Mouse (Mus musculus) A20 (cell line): ENCODE measurements around the gene Nkg7.
"Not testable (repeated sequence)": the region's sequence is repeated elsewhere in the genome, so short reads cannot be mapped to it uniquely, and the experiment has no call there.

Experiments
- DNase-seq: peaks from one replicate; pipeline ENCODE4 v3.0.0-alpha.2; 2011; ENCODE audit warnings: low read depth, low spot score

The Nkg7 gene

DNA sequence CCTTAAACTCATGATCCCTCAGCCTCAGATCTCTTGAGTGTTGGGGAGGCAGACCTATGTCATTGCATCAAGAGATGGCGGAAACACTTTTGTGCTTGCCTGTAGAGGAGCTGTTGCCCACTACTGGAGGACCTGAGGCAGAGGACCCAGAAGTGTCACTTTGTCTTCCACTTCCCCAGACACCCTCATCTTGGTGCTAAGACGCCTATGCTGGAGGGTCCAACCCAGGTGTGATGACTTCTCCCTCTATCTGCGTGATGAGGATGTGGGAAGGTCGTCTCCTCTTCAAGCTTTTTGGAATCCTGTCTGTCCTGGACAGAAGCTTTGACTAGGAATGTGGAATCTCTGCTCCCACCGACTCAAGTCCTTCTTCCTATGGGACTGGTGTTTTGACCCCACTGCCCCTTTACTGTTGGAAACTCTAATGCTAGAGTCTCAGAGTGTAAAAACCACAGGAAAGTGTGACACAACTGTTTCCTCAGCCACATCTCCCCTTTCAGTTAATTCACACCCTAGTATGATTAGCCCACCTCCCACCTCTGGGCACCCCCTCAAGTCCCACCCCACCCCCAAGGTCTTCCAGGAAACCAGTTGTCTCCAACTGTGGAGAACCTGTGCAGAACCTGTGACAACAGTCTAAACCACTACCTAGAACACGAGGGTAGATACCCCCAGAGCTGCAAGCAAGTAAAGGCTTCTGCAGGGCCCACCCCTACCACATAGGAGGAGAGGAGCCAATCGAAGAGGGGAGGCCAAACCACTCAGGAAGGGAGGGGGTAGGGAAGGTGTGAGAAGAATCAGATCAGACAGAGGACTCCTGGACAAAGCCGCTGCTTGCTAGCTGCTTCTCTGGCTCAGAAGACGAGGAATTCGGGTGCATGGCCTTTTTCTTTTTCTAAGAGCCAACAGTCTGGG is at the start of gene Nkg7:
Gene Nkg7 (plus strand): TSS at position 733 of the 915 bp plus-strand sequence.
- DNase-seq, result no peak

DNA sequence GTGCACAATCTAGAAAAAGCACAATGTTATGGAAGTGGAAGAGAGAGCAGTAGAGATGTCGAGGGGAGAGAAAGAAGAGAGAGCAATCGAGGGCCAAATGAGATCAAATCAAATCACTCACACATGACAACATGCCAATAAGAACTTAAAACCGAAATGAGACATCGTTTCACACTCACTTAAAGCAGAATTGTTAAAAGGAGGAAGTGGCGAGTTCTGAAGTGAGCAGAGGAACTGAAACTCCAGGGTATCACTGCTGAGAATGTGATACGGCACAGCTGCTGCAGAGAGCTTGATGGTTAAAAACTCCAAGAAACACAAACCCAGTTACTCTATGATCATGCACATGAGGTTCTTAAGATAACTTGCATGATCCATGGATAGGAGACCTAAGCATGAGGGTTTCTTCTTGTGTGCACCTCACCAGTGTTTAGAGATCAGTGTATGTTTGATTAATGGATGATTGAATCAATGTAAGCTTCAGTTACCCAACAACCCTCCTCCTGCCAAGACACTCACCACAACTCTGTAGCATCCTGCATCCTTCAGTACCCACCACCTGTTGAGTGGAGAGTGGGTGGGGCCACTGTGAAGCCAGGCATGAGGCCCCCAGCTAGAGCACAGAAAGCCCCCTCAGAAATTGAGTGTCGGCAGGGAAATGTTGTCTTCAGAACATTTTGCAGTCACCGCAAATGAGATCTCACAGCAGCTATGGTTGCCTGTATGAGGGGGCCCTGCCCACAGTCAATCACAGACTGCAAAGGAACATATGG is 44.3 kb upstream of the Nkg7 start:
- peak; percentile 93 for DNase-seq

DNA sequence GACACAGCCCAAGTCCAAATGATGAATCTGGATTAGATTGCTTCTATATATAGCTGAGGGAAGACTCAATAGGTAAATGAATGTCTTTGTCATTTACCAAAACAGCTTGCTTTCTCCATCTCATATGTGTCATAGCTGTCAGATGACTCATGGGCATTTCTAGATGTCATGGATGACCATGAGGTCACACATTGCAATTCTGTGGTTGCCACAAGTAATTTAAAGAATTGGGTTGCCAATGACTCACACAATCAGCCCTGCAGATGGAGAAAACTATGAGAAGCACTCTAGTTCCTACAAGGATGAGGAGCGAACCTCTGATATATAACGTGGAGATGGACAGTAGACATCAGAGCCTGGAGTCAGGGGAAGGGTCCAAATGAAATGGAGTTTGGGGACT is 37.4 kb upstream of the Nkg7 start:
- DNase-seq, result no peak

DNA sequence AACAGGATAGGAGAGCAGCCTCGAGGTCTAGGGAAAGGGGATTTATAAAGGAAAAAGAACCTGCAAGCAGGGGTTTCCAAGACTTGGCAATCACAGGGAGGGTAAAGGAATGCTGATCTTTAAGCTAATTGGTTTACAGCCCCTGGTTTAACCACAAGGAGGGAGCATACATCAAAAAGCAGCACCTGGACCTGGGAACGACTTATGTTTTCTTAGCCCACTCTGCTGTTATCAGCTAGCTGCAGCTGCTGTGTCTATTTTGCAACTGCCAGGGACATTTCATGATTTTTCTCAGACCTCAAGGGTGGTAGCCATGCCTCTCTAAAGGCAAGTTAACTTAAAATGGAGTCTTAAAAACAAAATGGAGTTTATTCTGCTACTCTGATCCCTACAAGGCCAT is 34.2 kb upstream of the Nkg7 start:
- DNase-seq, result no peak

DNA sequence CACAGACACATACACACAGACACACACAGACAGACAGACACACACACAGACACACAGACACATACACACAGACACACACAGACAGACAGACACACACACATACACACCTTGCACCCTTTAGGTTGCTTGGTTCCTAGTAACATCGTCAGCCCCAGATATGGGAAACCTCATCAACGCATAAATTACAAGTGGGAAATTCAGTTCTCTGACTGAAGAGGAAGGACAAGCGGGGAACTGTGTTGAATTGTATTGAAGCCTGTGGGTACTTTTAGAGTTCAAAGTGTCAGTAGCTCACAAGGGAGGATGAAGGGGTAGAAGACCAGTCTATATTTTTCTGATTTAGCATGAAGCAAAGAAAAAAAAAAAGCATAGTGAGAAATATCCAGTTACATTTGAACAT is 29.3 kb upstream of the Nkg7 start:
- no peak for DNase-seq

DNA sequence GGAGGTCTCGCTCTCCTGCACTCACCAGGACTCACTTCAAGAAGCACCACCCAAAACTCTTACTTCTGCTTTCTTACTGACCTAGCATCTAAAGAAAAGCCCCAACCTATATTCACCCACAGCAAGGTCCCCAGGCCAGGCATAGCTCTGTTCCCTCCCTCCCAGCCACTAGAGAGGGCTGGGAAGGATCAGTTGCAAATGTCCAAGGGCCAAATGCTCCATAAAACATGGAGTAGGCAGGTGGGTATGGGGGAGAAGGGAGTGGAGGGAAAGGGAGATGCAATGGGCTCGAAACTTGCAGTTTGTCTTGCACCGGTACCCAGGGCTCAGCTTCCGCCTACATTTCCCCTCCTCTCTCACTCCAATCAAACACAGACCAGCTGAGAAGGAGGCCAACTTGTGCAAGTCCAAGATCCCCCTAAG is 28.7 kb upstream of the Nkg7 start, which contains the start of gene Siglecg:
Gene Siglecg (plus strand): TSS at position 74 of the 423 bp plus-strand sequence.
- peak; percentile 92 for DNase-seq

DNA sequence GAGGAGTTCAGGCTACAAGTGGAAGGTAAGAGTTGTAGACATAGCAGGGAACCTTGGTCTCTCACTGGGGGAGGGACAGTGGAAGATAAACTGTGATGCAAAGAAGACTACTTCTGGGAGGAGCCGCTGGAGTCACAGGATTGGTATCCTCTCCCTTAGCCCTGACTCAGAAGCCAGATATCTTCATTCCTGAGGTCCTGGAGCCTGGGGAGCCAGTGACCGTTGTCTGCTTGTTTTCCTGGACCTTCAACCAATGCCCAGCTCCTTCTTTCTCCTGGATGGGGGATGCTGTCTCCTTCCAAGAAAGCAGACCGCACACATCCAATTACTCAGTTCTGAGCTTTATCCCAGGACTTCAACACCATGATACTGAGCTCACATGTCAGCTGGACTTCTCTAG is 27.8 kb upstream of the Nkg7 start:
- no peak for DNase-seq

DNA sequence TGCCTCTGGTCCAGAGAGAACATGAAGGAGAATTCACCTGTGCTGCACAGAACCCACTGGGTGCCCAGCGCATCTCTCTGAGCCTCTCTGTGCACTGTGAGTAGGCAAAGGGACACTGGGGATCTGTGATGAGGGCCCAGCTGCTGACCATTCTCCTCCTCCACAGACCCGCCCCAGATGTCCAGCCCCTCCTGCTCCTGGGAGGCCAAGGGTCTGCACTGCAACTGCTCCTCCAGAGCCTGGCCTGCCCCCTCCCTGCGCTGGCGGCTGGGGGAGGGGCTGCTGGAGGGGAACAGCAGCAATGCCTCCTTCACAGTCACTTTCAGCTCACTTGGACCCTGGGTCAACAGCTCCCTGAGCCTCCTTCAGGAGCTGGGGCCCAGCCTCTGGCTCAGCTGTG is 25.1 kb upstream of the Nkg7 start:
- DNase-seq, result not testable (repeated sequence)

DNA sequence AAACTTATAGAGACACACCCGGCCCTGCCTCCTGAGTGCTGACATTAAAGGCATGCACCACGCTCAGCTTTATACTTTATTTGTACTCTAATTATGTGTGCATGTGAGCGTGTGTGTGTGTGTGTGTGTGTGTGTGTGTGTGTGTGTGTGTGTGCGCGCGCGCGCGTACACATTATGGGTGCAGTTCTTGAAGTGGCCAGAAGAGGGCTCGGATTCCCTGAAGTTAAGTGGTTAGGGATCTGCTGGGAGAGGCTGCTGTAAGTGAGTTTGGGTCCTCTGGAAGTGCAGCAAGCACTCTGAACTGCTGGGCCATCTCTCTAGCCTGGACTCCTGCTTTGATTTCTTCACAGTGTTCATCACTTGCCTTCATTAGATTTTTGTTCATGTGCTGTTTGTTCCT is 19.6 kb upstream of the Nkg7 start:
- DNase-seq, result no peak

DNA sequence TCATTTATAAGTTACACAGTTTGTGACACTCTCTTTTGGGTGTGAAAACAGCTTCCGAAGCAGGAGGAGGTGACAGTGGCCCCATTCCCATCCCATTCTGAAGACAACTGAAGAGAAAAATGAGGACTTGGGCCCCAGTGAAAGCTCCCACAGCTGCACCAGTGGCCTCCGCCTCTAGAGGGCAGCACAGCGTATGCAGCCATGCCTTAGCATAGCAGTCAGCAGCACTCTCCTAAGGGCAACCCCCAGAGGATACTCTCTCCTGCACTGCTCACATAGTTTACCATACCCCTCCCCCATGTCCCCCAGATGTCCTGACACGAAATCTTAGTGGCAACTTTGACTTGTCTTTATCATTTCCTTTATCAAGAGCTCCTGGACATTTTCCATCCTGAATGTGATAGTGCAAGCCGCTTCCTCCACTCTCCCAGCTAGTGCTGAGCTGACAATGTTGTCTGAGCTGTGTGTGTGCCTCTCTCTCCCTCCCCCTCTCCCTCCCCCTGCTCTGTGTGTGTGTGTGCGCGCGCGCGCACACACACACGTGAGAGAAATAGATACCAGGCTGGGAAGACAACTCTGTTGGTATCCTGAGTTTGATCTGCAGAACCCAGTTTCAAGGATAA is 13.8 kb upstream of the Nkg7 start:
- DNase-seq, result peak; percentile 74

DNA sequence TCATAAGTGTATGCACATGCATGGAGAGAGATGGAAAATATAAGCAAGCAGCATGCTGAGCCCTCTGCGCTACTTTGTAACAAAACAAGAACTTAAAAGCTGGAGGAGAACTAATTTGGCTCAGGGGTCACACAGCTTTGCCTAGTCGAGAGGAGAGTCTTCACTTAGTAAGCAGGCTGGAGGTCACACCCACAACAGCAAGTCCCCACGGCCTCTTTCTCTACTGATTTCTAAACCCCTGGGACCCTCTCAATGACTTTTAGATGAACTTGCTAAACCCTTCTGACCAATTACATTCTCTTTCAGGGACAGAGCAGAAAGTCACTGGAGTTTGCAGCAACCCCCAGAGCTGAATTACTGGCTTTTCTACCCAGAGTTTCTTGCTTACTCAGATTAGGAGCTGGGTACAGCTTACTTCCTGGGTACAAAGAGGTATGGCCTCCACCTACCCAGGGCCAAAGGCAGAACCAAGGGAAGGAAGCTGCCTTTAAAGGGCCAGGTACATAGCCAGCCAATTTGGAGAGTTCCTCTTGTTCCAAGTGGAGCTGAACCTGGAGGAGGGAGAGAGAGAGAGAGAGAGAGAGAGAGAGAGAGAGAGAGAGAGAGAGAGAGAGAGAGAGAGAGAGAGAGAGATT is 12.8 kb upstream of the Nkg7 start:
- DNase-seq, result no peak

DNA sequence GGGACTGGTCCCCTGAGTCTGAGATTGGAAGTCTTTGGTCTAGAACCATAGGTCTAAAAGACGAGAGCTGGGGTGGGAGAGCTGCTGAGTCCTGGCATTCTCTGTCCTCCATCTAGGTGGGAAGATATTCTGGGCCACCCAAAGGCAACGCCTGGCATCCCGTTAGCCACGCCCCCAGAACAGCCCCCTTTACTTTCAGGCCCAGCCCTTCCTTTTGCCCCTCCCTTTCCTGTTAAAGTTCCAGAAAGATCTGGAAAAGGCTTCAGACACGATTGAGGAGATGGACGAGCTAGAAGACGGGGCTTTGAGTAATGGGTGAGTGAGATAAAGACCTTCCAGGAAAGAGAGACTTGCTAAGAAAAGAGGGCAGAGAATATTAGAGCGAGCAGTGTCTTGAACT is 9.5 kb upstream of the Nkg7 start, which contains the start of gene Lim2:
Gene Lim2 (plus strand): TSS at position 265 of the 400 bp plus-strand sequence.
- no peak for DNase-seq

DNA sequence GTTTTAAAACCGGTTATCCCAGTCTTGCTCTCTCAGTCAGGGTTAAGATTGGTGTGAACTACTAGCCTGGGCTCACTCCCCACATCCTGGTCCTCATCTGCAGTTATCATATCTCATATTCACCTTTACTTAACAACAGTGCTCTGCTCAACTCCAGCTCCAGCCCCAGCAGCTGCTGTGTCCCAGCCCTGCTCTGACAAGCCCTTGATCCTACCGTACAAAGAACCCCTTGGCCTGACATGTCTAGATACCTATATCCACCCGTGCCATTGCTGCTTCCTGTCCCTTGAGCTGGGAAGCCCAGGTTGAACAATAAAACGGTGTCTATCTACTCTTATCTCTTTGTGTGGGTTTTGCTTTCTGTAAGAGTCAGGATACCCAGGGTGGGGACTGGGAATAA is 7.4 kb upstream of the Nkg7 start:
- no peak for DNase-seq

DNA sequence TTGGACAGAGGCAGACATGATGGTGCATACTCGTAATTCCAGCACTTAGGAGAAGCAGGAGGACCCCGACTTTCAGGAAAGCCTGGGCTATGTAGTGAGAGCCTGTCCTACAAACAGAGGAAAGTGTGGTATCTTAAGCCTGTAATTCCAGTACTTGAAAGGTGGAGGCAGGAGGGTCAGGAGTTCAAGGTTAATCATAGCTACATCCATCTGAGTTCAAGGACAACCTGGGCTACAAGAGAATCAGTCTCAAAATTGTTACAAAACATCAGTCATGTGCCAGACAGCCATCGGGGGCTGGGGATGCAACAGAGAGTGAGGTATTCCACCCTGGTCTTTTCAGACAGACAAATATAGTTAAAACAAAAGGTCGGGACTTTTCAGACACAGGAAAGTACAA is 4.0 kb upstream of the Nkg7 start:
- DNase-seq, result no peak

DNA sequence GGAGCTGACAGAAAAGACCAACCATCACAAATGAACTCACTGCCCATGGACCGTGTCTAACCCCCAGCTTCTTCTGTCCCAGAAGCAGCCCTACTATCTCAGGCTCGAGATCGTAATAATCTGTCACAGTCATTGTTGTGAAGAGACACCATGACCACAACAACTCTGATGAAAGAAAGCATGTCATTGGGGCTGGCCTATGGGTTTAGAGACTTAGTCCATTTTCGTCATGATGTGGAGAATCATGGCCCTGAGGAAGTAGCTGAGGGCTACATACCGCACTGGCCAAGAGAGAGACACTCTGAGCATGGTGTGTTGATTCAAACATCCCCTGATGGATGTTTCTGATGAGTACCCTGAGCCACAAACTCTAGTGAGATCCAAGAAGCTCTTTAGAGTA is 2.2 kb upstream of the Nkg7 start:
- no peak for DNase-seq

DNA sequence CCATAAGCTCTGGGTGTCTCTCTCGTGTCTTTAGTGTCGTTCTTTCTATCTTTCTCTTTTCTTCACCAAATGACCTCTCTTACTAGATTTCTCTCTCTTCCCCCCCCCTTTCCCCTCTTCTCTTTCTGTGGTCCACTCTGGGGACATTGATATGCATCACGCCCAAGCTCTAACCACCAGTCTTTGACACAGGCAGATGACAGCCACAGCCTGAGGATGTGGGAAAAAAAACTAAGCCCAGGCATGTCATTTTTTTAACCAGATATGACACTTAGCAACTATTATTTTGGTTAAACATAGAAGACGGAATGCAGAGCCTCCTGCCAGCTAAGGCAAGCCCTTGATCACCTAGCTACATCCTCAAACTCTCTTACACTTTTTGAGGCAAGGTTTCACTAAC is 1.7 kb downstream of the Nkg7 start:
- DNase-seq, result no peak

DNA sequence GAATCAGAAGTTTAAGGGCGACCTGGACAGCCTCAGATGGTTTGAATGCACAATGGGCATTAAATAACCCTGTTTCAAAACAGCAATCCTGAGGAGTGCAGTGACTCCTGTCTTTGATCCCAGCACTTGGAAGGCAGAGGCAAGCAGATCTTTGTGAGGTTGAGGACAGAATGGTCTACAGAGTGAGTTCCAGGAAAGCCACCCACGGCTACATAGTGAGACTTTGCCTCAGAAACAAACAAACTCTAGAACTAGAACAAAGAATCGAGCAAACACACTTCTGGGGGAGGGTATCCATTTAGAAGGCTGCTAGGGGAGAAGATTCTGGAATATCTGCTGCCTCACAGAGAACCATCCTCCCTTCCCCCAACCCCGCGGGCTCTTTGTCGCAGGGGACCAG is 3.6 kb downstream of the Nkg7 start, which contains the start of gene Cldnd2:
Gene Cldnd2 (plus strand): TSS at position 301 of the 400 bp plus-strand sequence.
- DNase-seq, result no peak

DNA sequence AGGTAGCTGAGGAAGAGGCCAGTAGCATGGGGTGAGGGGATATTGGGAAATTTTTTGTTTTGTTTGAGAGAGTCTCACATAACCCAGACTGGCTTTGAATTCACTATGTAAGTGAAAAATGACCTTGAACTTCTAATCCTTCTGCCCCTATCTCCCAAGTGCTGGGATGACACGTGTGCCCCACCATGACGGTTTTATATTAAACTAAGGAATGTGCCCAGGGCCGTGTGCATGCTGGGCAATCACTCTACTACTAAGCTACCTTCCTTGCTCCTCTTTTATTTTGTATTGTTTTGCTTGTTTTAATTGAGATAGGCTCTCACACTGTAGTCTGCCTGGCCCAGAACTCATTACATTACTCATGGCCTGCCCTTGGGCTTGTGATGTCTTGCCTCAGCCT is 4.2 kb downstream of the Nkg7 start:
- DNase-seq, result no peak

DNA sequence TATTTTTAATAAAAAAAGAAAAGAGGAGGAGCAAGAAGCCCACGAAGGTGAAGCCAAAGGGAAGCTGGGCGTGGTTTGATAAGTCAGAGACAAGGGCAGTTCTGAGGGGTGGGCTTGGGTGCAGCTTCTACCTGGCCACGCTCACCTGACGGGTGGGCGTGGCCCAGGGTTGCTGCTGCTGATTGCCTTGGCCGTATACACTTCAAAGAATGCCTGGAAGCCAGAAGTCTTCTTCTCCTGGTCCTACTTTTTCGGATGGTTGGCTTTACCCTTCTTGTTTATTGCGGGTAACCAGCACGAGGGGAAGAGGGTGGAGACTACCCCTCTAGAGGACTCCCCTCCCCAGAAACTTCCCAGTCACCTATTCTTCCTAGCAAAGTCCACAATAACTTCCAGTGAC is 5.8 kb downstream of the Nkg7 start:
- DNase-seq, result no peak

DNA sequence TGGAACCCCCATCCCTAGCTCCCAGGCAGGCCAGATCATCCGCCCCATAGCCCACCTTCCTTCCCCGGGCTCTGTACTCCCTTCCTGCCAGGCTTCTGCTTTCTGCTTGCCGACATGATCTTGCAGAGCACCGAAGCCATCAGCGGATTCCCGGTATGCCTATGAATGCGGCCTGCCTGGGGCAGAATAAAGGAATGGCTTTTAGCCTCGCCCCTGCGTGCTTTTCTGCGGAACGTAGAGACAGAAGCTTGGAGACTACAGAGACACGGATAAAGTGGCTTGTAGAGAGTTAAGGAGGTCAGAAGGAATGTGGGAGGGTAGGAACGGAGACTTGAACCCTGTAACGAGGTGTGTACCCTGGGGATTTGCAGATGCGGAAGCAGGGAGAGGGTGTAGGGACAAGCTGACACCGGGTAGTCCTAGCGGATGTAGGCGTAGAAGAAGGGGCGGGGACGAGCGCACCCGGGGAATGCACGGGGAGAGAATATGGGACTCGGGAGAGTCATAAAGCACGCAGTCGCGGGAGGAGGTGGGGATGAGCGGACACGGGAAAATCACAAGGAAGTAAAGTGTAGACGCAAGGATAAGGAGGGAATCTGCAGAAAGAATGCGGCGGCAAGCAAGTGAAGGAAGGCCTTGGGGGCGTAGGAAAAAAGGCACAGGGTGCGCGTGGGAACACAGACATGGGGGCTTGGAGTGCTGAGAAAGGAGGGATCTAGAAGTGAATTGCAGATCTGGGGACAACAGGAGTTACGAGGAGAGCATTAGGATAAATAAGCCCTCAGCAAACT is 6.4 kb downstream of the Nkg7 start:
- DNase-seq, result peak; percentile 84

DNA sequence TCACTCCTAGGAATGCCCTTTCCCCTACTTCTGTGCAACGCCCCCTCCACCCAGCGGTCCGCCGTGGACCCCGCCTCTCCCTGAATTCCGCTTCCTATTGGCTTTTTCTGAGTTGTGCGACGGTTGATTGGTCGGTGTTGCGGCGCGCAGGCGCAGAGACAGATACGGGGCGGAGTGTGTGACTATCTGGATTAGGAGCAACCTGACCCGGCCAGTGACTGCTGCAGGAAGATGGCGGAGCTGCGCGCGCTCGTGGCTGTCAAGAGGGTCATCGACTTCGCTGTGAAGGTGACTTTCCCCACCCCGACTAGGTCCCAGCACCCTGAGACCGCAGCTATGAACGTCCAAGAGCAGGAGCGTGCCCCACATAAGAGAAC is 7.0 kb downstream of the Nkg7 start, which contains the start of the genes Etfb and Gm45233:
Gene Etfb (plus strand): TSS at position 167 of the 377 bp plus-strand sequence.
Gene Gm45233 (plus strand): TSS at position 212 of the 377 bp plus-strand sequence.
- peak; percentile 97 for DNase-seq
